Mouse (Mus musculus) forebrain, postnatal 0 days (tissue): Measurements from ENCODE around the gene Ephb3. TPM values are rescaled to one million over a fixed set of nuclear protein-coding genes. Genes with fewer than 3 reads are reported as not detected.

Experiments used
- ATAC-seq: fragments of 200-750 bp; cut with Nextera tagmentation; 2 replicates; pipeline ENCODE4 v1.8.0; 2017; ENCODE audit warnings: mild to moderate bottlenecking, moderate library complexity
- DNase-seq: peaks from one replicate; pipeline ENCODE4 v3.0.0-alpha.2; 2015
- H3K27ac ChIP-seq: fragments of 300-500 bp; sonication (generic); 2 replicates; pipeline ENCODE4 v1.5.1; 2014; ENCODE audit warnings: low read depth, mild to moderate bottlenecking, antibody characterized with exemption, low read length, moderate library complexity, mixed read lengths
- H3K27me3 ChIP-seq: fragments of 300-500 bp; sonication (generic); 2 replicates; pipeline ENCODE4 v1.6.1; 2014; ENCODE audit warnings: mild to moderate bottlenecking, low read length, mixed read lengths; ENCODE audit not compliant: insufficient read depth
- H3K36me3 ChIP-seq: fragments of 300-500 bp; sonication (generic); 2 replicates; pipeline ENCODE4 v1.6.1; 2014; ENCODE audit warnings: mild to moderate bottlenecking, moderate library complexity; ENCODE audit not compliant: insufficient read depth
- H3K4me1 ChIP-seq: fragments of 300-500 bp; sonication (generic); 2 replicates; pipeline ENCODE4 v1.6.1; 2014; ENCODE audit warnings: antibody characterized with exemption; ENCODE audit not compliant: insufficient read depth
- H3K4me2 ChIP-seq: fragments of 300-500 bp; sonication (generic); 2 replicates; pipeline ENCODE4 v1.6.1; 2014; ENCODE audit warnings: low read depth, mild to moderate bottlenecking, moderate library complexity
- H3K4me3 ChIP-seq: fragments of 300-500 bp; sonication (generic); 2 replicates; pipeline ENCODE4 v1.5.1; 2014; ENCODE audit warnings: low read depth, low read length, mixed read lengths
- H3K9ac ChIP-seq: fragments of 300-500 bp; sonication (generic); 2 replicates; pipeline ENCODE4 v1.6.1; 2014; ENCODE audit warnings: mild to moderate bottlenecking
- H3K9me3 ChIP-seq: fragments of 300-500 bp; sonication (generic); 2 replicates; pipeline ENCODE4 v1.6.1; 2016; ENCODE audit warnings: low read length
- CTCF ChIP-seq: sonication (generic); IDR thresholded peaks from 2 replicates; pipeline ENCODE4 v1.5.1; 2016; ENCODE audit warnings: antibody characterized with exemption, control low read depth, low read depth
- WGBS: fragments of 180-500 bp; shearing (Covaris S2); extraction: QIAGEN DNeasy Blood & Tissue Kit; methylation state at CpG from one replicate; pipeline ENCODE4 v1.1.7; 2014; 5-methylcytosine and 5-hydroxymethylcytosine counted together
- polyA plus RNA-seq: library from polyadenylated mRNA; unstranded; fragments of >200 nt; fragmentation: Nextera tagmentation; extraction: Ambion mirVana; gene quantifications from 2 replicates; pipeline ENCODE4 v1.2.1, GENCODE M21; 2015
- total RNA-seq: library from RNA; depleted of rRNA; stranded (reverse); fragments of >200 nt; gene quantifications from 2 replicates; pipeline ENCODE4 v1.2.3, GENCODE M21; 2014

Ephb3 gene
- total and polyA plus RNA-seq, 2 experiments from 2014 or later, result 5.8 to 11.3 TPM

GRCm38 (mm10) chr16:21224648-21225240 is 20.2 kb downstream of the Ephb3 start:
- Histone ChIP-seq H3K4me3 (no peak overlapping the region), H3K9ac (no peak overlapping the region), H3K27ac (no peak overlapping the region), H3K36me3 (peaks cover 13% of the 10 kb centered on the region), H3K4me2 (no peak overlapping the region), H3K4me1 (no peaks in the 10 kb centered on the region), H3K27me3 (no peaks in the 10 kb centered on the region), H3K9me3 (no peaks in the 10 kb centered on the region)
- DNase-seq (no peak), ATAC-seq (no peak)
- WGBS, result 14% methylated on average over 4 of the region's 4 CpGs
- no peak for TF ChIP-seq CTCF

DNA sequence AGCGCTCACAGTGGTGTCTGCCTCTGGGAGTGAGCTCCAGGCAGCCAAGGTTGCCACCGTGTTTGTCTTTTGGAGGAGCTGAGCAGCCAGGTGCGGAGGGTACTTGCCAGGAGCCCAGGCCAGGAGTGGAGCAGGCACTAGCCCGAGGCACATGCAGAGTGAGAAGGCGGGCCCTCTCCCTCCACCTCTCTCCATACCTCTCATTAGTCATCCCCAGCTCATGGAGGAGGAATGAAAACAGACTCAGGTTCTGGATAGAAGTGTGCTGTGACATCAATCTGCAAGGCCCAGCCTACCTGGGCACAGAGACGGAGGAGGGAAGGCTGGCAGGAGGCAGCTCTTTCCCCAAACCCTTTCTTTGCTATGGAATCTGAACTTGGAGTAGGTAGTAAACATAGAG is 22.1 kb downstream of the Ephb3 start:
- no peak for TF ChIP-seq CTCF
- whole genome bisulfite sequencing, result 82% methylated on average over 6 of the region's 6 CpGs

DNA sequence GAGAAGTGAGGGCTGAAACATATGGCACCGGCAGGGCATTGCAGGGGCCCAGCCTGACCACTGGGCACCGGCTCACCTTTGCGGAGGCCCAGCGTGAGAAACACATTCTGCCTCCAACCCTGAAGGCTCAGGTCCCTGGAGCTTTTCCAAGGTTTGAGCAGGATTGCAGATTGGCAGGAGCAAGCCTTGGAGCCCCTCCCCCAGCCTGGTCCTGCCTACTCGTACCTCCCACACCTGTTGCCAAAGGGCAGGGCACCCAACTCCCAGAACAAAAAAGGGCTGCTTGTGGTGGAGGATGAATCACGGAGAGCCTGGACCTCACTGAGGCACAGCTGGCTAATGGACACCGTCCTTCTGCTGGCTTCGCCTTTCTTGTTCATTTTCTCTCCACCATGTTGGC is 30.6 kb downstream of the Ephb3 start:
- no peak overlapping the region for H3K4me2 ChIP-seq
- no peak for TF ChIP-seq CTCF
- no peaks in the 10 kb centered on the region for H3K9me3 ChIP-seq
- H3K4me1 ChIP-seq, result 0 out of 2 replicates have a peak, but pooled peaks cover 5% of the 10 kb centered on the region
- H3K27me3 ChIP-seq, result no peaks in the 10 kb centered on the region
- no peak for DNase-seq
- no peak overlapping the region for H3K27ac ChIP-seq
- ATAC-seq, result no peak
- H3K9ac ChIP-seq, result no peak overlapping the region
- no peak overlapping the region for H3K4me3 ChIP-seq
- 61% methylated on average over 8 of the region's 8 CpGs for WGBS
- H3K36me3 ChIP-seq, result no peaks in the 10 kb centered on the region

More for the DNA sequence above, 22.1 kb downstream of the Ephb3 start:
- ATAC-seq, result no peak
- Histone ChIP-seq H3K36me3 (peaks cover 7% of the 10 kb centered on the region), H3K4me3 (no peak overlapping the region), H3K27me3 (no peaks in the 10 kb centered on the region), H3K4me1 (no peaks in the 10 kb centered on the region), H3K9me3 (no peaks in the 10 kb centered on the region), H3K9ac (no peak overlapping the region), H3K4me2 (no peak overlapping the region), H3K27ac (no peak overlapping the region)
- DNase-seq, result no peak

- 7% methylated on average over 5 of the region's 5 CpGs for WGBS
- no peaks in the 10 kb centered on the region for H3K9me3 ChIP-seq
- no peak overlapping the region for H3K27ac ChIP-seq
- DNase-seq (peak; percentile 51), ATAC-seq (peak; percentile 78)
- H3K9ac ChIP-seq, result no peak overlapping the region
- no peaks in the 10 kb centered on the region for H3K27me3 ChIP-seq
- H3K4me3 ChIP-seq, result no peak overlapping the region
- H3K4me2 ChIP-seq, result no peak overlapping the region
- H3K4me1 ChIP-seq, result 0 out of 2 replicates have a peak, but pooled peaks cover 5% of the 10 kb centered on the region
- TF ChIP-seq CTCF, result no peak
- H3K36me3 ChIP-seq, result no peaks in the 10 kb centered on the region
Observed at GRCm38 (mm10) chr16:21238722-21239121, 34.2 kb downstream of the Ephb3 start.

GRCm38 (mm10) chr16:21240547-21240946 is 36.0 kb downstream of the Ephb3 start:
- H3K4me1 ChIP-seq, result 0 out of 2 replicates have a peak, but pooled peaks cover 5% of the 10 kb centered on the region
- no peak overlapping the region for H3K27ac ChIP-seq
- no peak for TF ChIP-seq CTCF
- ATAC-seq (no peak), DNase-seq (no peak)
- no peaks in the 10 kb centered on the region for H3K9me3 ChIP-seq
- H3K9ac ChIP-seq, result no peak overlapping the region
- no peak overlapping the region for H3K4me2 ChIP-seq
- no peaks in the 10 kb centered on the region for H3K27me3 ChIP-seq
- H3K4me3 ChIP-seq, result no peak overlapping the region
- no peaks in the 10 kb centered on the region for H3K36me3 ChIP-seq
- 72% methylated on average over 3 of the region's 3 CpGs for WGBS

DNA sequence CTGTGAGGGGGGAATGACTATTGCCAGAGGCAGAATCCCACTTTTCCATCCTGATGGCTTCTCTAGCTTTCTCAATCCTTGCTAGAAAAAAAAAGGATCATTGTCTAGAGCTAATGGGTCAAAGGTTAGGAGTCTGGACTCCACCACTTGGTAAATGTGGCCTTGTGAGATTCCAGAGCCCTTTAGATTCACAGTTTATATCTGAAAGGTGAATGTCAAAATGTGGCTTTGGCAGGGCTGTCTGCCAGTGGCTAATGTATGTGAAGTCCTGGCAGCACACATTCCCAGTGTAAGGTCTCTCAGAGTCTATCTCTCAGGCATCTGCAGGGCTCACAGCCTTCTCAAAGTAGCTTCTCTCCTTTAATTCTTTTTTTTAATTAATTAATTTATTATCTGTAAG is 36.5 kb downstream of the Ephb3 start:
- H3K9me3 ChIP-seq, result no peaks in the 10 kb centered on the region
- DNase-seq (no peak), ATAC-seq (no peak)
- H3K4me2 ChIP-seq, result no peak overlapping the region
- H3K27ac ChIP-seq, result no peak overlapping the region
- H3K9ac ChIP-seq, result no peak overlapping the region
- no peak overlapping the region for H3K4me3 ChIP-seq
- 0 out of 2 replicates have a peak, but pooled peaks cover 5% of the 10 kb centered on the region for H3K4me1 ChIP-seq
- no peaks in the 10 kb centered on the region for H3K27me3 ChIP-seq
- no peak for TF ChIP-seq CTCF
- H3K36me3 ChIP-seq, result no peaks in the 10 kb centered on the region

DNA sequence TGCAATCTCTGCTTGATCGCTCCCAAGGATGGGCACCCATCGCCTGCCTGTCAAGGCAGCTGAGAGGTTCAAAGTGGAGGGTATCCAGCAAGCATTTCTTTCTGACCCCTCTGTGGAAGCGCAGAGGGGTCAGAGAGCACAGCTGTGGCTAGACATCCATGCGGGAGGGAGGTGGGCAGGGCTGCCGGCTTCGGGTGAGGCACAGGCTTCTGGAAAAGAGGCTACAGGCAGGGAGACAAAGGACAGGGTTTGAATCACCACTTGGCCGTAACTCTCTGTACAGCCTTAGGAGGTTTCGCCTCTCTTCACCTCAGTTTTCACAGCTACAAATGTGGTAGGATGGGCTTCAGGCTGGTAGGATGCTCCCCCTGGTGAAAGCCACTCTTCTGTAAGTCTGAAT is 38.4 kb downstream of the Ephb3 start:
- TF ChIP-seq CTCF, result no peak
- Histone ChIP-seq H3K9ac (no peak overlapping the region), H3K27me3 (peaks cover 11% of the 10 kb centered on the region; the same call in 1 of the 2 replicates), H3K4me2 (no peak overlapping the region), H3K27ac (no peak overlapping the region), H3K4me3 (no peak overlapping the region), H3K9me3 (no peaks in the 10 kb centered on the region), H3K4me1 (0 out of 2 replicates have a peak, but pooled peaks cover 5% of the 10 kb centered on the region), H3K36me3 (no peaks in the 10 kb centered on the region)
- ATAC-seq (no peak), DNase-seq (no peak)
- WGBS, result 45% methylated on average over 8 of the region's 8 CpGs
